Mouse (Mus musculus) kidney, adult 2 months (tissue): ENCODE data around the gene Arf4. TPM values are rescaled to one million over a fixed set of nuclear protein-coding genes. Genes with fewer than 3 reads are reported as not detected.
A peak's percentile ranks its signal among the peaks of the same experiment; 100 is the strongest.
"Not testable (repeated sequence)": the region's sequence is repeated elsewhere in the genome, so short reads cannot be mapped to it uniquely, and the experiment has no call there.

Experiments
- DNase-seq: peaks from one replicate; pipeline ENCODE4 v3.0.0; 2021
- H3K27ac ChIP-seq: fragments of 200-500 bp; 2 replicates; pipeline ENCODE4 v1.5.1; 2012; ENCODE audit warnings: low read depth, low read length, control low read depth, inconsistent platforms; ENCODE audit not compliant: insufficient read depth
- H3K27me3 ChIP-seq: fragments of 200-500 bp; replicated peaks from 2 replicates; pipeline ENCODE4 v1.6.1; 2012; ENCODE audit warnings: mild to moderate bottlenecking, moderate library complexity, low read length, inconsistent platforms; ENCODE audit not compliant: control insufficient read depth, insufficient read depth
- H3K36me3 ChIP-seq: fragments of 200-500 bp; 2 replicates; pipeline ENCODE4 v1.6.1; 2012; ENCODE audit warnings: mild to moderate bottlenecking, moderate library complexity, low read length, inconsistent platforms; ENCODE audit not compliant: control insufficient read depth, insufficient read depth
- H3K4me1 ChIP-seq: fragments of 200-500 bp; 2 replicates; pipeline ENCODE4 v1.6.1; 2011; ENCODE audit warnings: low read length; ENCODE audit not compliant: control insufficient read depth, insufficient read depth
- H3K4me3 ChIP-seq: fragments of 200-500 bp; 2 replicates; pipeline ENCODE4 v1.5.1; 2011; ENCODE audit warnings: mild to moderate bottlenecking, low read depth, low read length, control low read depth; ENCODE audit not compliant: insufficient read depth
- CTCF ChIP-seq: fragments of 200-500 bp; conservative IDR thresholded peaks from 2 replicates; pipeline ENCODE4 v1.5.1; 2011; ENCODE audit warnings: low read depth, mild to moderate bottlenecking, control low read depth, low read length, moderate library complexity, mixed read lengths; ENCODE audit not compliant: insufficient read depth, insufficient read length
- POLR2A ChIP-seq: fragments of 200-500 bp; IDR thresholded peaks from one replicate; pipeline ENCODE4 v1.6.1; 2011; ENCODE audit warnings: low read depth, low read length, control low read depth
- WGBS: fragments of 180-500 bp; shearing (Covaris S2); methylation state at CpG from one replicate; pipeline ENCODE4 v1.1.7; 2018; 5-methylcytosine and 5-hydroxymethylcytosine counted together
- polyA plus RNA-seq: library from polyadenylated mRNA; depleted of rRNA; stranded (reverse); fragments of >200 nt; gene quantifications from 2 replicates; pipeline ENCODE4 v1.2.3, GENCODE M21; 2012; rRNA removed

The Arf4 gene
- polyA plus RNA-seq, 1 experiment = 96.1 TPM

- TF ChIP-seq POLR2A = no peak
- peak; percentile 51 for TF ChIP-seq CTCF
- H3K27ac ChIP-seq = peak overlapping the region; percentile 56
- DNase-seq = peak; percentile 67
- no peaks in the 10 kb centered on the region for H3K36me3 ChIP-seq
- H3K4me3 ChIP-seq = peak overlapping the region; percentile 9; the same call in 1 of the 2 replicates
- 9% methylated on average over 12 of the region's 12 CpGs for WGBS
- peaks cover 4% of the 10 kb centered on the region; the same call in 1 of the 2 replicates for H3K4me1 ChIP-seq
- H3K27me3 ChIP-seq = no peaks in the 10 kb centered on the region
These were observed 37.5 kb downstream of the Arf4 start for GRCm38 (mm10) chr14:26675371-26675770.

- Histone ChIP-seq H3K27ac (peak overlapping the region; percentile 56), H3K4me1 (peaks cover 4% of the 10 kb centered on the region; the same call in 1 of the 2 replicates), H3K4me3 (no peak overlapping the region), H3K36me3 (no peaks in the 10 kb centered on the region), H3K27me3 (no peaks in the 10 kb centered on the region)
- DNase-seq = no peak
- 64% methylated on average over 5 of the region's 5 CpGs for WGBS
- TF ChIP-seq CTCF = no peak
- no peak for TF ChIP-seq POLR2A
These were observed 37.9 kb downstream of the Arf4 start for GRCm38 (mm10) chr14:26675791-26676190.

- Histone ChIP-seq H3K4me1 (peaks cover 4% of the 10 kb centered on the region; the same call in 1 of the 2 replicates), H3K36me3 (no peaks in the 10 kb centered on the region), H3K27ac (peak overlapping the region; percentile 2; the same call in 1 of the 2 replicates), H3K4me3 (no peak overlapping the region), H3K27me3 (no peaks in the 10 kb centered on the region)
- TF ChIP-seq POLR2A (no peak), CTCF (no peak)
- WGBS = 41% methylated on average over 2 of the region's 2 CpGs
- no peak for DNase-seq
These were observed 52.9 kb downstream of the Arf4 start for GRCm38 (mm10) chr14:26690727-26691126.

- H3K27me3 ChIP-seq = no peaks in the 10 kb centered on the region
- 20% methylated on average over 2 of the region's 2 CpGs for WGBS
- peak; percentile 56 for DNase-seq
- peaks cover 4% of the 10 kb centered on the region; the same call in 1 of the 2 replicates for H3K4me1 ChIP-seq
- no peaks in the 10 kb centered on the region for H3K36me3 ChIP-seq
- no peak overlapping the region for H3K4me3 ChIP-seq
- TF ChIP-seq CTCF (no peak), POLR2A (no peak)
- H3K27ac ChIP-seq = peak overlapping the region; percentile 78
These were observed 53.5 kb downstream of the Arf4 start for GRCm38 (mm10) chr14:26691363-26691762.

- Histone ChIP-seq H3K27me3 (no peaks in the 10 kb centered on the region), H3K36me3 (no peaks in the 10 kb centered on the region), H3K4me3 (no peak within 1 kb of the TSS), H3K27ac (no peak within 1 kb of the TSS), H3K4me1 (peaks cover 4% of the 10 kb centered on the region; the same call in 1 of the 2 replicates)
- 76% methylated on average over 3 of the region's 3 CpGs for WGBS
- DNase-seq = no peak
- no peak for TF ChIP-seq POLR2A
- no peak for TF ChIP-seq CTCF
These were observed 55.1 kb downstream of the Arf4 start, which contains the start of gene Dnah12 for GRCm38 (mm10) chr14:26692974-26693373. TSS of gene Dnah12 (plus strand) at chr14:26693274.

GRCm38 (mm10) chr14:26697912-26698311 lies 60.0 kb downstream of the Arf4 start:
- Histone ChIP-seq H3K27me3 (no peaks in the 10 kb centered on the region), H3K4me3 (no peak overlapping the region), H3K27ac (no peak overlapping the region), H3K36me3 (no peaks in the 10 kb centered on the region), H3K4me1 (no peaks in the 10 kb centered on the region)
- TF ChIP-seq POLR2A (no peak), CTCF (0 out of 2 replicates have a peak, but pooled peaks have one; percentile 7)
- peak; percentile 5 for DNase-seq

- not testable (repeated sequence) for H3K4me3 ChIP-seq, DNase-seq, H3K4me1 ChIP-seq, H3K36me3 ChIP-seq, H3K27me3 ChIP-seq, H3K27ac ChIP-seq
- WGBS = 86% methylated on average over 5 of the region's 5 CpGs
These were observed 67.4 kb downstream of the Arf4 start for GRCm38 (mm10) chr14:26705246-26705645.

Other genes starting within 250 kb of the Arf4 start
- 19.3 and 20.0 TPM in 2 replicates for gene Slmap, start 103.1 kb upstream of the Arf4 start, polyA plus RNA-seq
- 11.5 and 12.0 TPM in 2 replicates for gene Dennd6a, start 64.2 kb upstream of the Arf4 start, polyA plus RNA-seq
- 3.9 and 4.8 TPM in 2 replicates for gene Pde12, start 31.8 kb downstream of the Arf4 start, polyA plus RNA-seq
- 0.10 and 0.19 TPM in 2 replicates for gene Dnah12, start 55.2 kb downstream of the Arf4 start, polyA plus RNA-seq